Mouse (Mus musculus): ENCODE results near the gene Idnk. TPM values are rescaled to one million over a fixed set of nuclear protein-coding genes. Genes with fewer than 3 reads are reported as not detected.

The Idnk gene
- total and polyA plus RNA-seq, 3 experiments = 25.5 to 45.0 (median 32.0) TPM

GRCm38 (mm10) chr13:58191516-58191915 lies 34.1 kb downstream of the Idnk start:
- Histone ChIP-seq H3K9me3 (replicated peaks; ENCODE audit: low read length) (peaks cover 9% of the 10 kb centered on the region), H3K27me3 (replicated peaks) (no peaks in the 10 kb centered on the region), H3K4me2 (ENCODE audit: insufficient read depth, low read depth, poor library complexity, severe bottlenecking) (no peak overlapping the region), H3K4me1 (ENCODE audit: control insufficient read depth in 1 of 2, insufficient read depth in 2 of 2) (peaks cover 3 to 20% of the 10 kb centered on the region in 2 experiments; a peak in 2 of 4 replicates), H3K27ac (ENCODE audit: insufficient read depth, low read depth) (no peak overlapping the region), H3K79me2 (replicated peaks; ENCODE audit: control insufficient read depth, extremely low read depth, insufficient read depth, poor library complexity, severe bottlenecking) (peaks cover 7% of the 10 kb centered on the region), H3K4me3 (replicated peaks in 1 of 3; ENCODE audit: low read depth in 2 of 3, low read length in 2 of 3, poor library complexity in 1 of 3) (no peak overlapping the region), H3K36me3 (replicated peaks in 1 of 2; ENCODE audit: control insufficient read depth in 1 of 2, insufficient read depth in 1 of 2, low read length in 1 of 2) (peaks cover 47 to 87% of the 10 kb centered on the region in 2 experiments), H3K9ac (ENCODE audit: insufficient read depth, low read depth) (no peak overlapping the region)
- DNase-seq (ENCODE audit: extremely low read depth) = no peak
- in situ Hi-C loops (cut with MboI; ENCODE audit: low pct_ligation_motif_present, low pct_unique_long_range_greater_than_20kb, low sequenced_read_pairs) = no loop called here
- no peak for TF ChIP-seq MYC (IDR thresholded peaks at IDR 0.05; ENCODE audit: low read depth, low read length)
- no peak for TF ChIP-seq PAX5 (IDR thresholded peaks at IDR 0.05; ENCODE audit: low read length)
- no peak for TF ChIP-seq MAFK (IDR thresholded peaks at IDR 0.05; ENCODE audit: insufficient replicate concordance, low read length)
- TF ChIP-seq ELF1 (IDR thresholded peaks at IDR 0.05; ENCODE audit: low read depth, low read length) = no peak
- TF ChIP-seq ZMIZ1 (IDR thresholded peaks at IDR 0.05; ENCODE audit: low read depth, low read length) = no peak
- no peak for TF ChIP-seq CHD2 (IDR thresholded peaks at IDR 0.05; ENCODE audit: low read length)
- TF ChIP-seq SMC3 (IDR thresholded peaks at IDR 0.05; ENCODE audit: low read depth, low read length) = no peak
- TF ChIP-seq MEF2A (IDR thresholded peaks at IDR 0.05; ENCODE audit: borderline replicate concordance, low read depth, low read length) = no peak
- TF ChIP-seq POLR2A (IDR thresholded peaks at IDR 0.05; ENCODE audit: low read depth, low read length) = no peak
- dilution Hi-C loops (cut with MboI; ENCODE audit: extremely low pct_ligation_motif_present, extremely low pct_unique_long_range_greater_than_20kb, low sequenced_read_pairs) = no loop called here

- TF ChIP-seq NRF1 (IDR thresholded peaks at IDR 0.05; ENCODE audit: low read depth, low read length) = no peak
- no peak for TF ChIP-seq ZNF384 (IDR thresholded peaks at IDR 0.05; ENCODE audit: low read depth, low read length)
- TF ChIP-seq JUN (IDR thresholded peaks at IDR 0.05; ENCODE audit: insufficient read depth, low read depth, low read length) = no peak
- no peak for TF ChIP-seq EP300 (IDR thresholded peaks at IDR 0.05; ENCODE audit: low read length)
- TF ChIP-seq SIN3A (IDR thresholded peaks at IDR 0.05; ENCODE audit: low read length) = no peak
- no peak for TF ChIP-seq BHLHE40 (IDR thresholded peaks at IDR 0.05; ENCODE audit: low read depth, low read length)
- no peak for TF ChIP-seq MAX (IDR thresholded peaks at IDR 0.05; ENCODE audit: low read length)
- no peak for TF ChIP-seq POLR2A (IDR thresholded peaks at IDR 0.05; ENCODE audit: low read depth, low read length)
- no peak for TF ChIP-seq ZMIZ1 (IDR thresholded peaks at IDR 0.05; ENCODE audit: low read depth, low read length)
- no peak for TF ChIP-seq RCOR1 (conservative IDR thresholded peaks at IDR 0.05; ENCODE audit: low read depth, low read length)
- no peak for TF ChIP-seq E2F4 (IDR thresholded peaks at IDR 0.05; ENCODE audit: insufficient replicate concordance, low read depth, low read length)
- no peak for TF ChIP-seq ZC3H11A (IDR thresholded peaks at IDR 0.05; ENCODE audit: low read depth, low read length)
- no peak for TF ChIP-seq HCFC1 (IDR thresholded peaks at IDR 0.05; ENCODE audit: low read depth, low read length)
- no peak for TF ChIP-seq USF1 (IDR thresholded peaks at IDR 0.05; ENCODE audit: low read depth, low read length)
- no peak for TF ChIP-seq TBP (conservative IDR thresholded peaks at IDR 0.05; ENCODE audit: low read depth, low read length)
- no peak for TF ChIP-seq UBTF (IDR thresholded peaks at IDR 0.05; ENCODE audit: low read depth, low read length)
- no peak for TF ChIP-seq NELFE (IDR thresholded peaks at IDR 0.05; ENCODE audit: low read depth, low read length)
- TF ChIP-seq ETS1 (conservative IDR thresholded peaks at IDR 0.05; ENCODE audit: low read depth, low read length) = no peak
- no peak for TF ChIP-seq USF2 (conservative IDR thresholded peaks at IDR 0.05; ENCODE audit: low read depth, low read length)
- no peak for DNase-seq (ENCODE audit: extremely low read depth)
- H3K27me3 ChIP-seq (replicated peaks) = no peaks in the 10 kb centered on the region
- in situ Hi-C loops (cut with MboI; ENCODE audit: low pct_ligation_motif_present, low pct_unique_long_range_greater_than_20kb, low sequenced_read_pairs) (no loop called here), dilution Hi-C loops (cut with MboI; ENCODE audit: extremely low pct_ligation_motif_present, extremely low pct_unique_long_range_greater_than_20kb, low sequenced_read_pairs) (no loop called here)
- H3K4me1 ChIP-seq (ENCODE audit: control insufficient read depth in 1 of 2, insufficient read depth in 2 of 2) = peaks cover 5 to 26% of the 10 kb centered on the region in 2 experiments; a peak in 3 of 4 replicates
- no peak overlapping the region for H3K27ac ChIP-seq (ENCODE audit: insufficient read depth, low read depth)
- peaks cover 9% of the 10 kb centered on the region for H3K9me3 ChIP-seq (replicated peaks; ENCODE audit: low read length)
- H3K4me2 ChIP-seq (ENCODE audit: insufficient read depth, low read depth, poor library complexity, severe bottlenecking) = no peak overlapping the region
- peaks cover 9% of the 10 kb centered on the region for H3K79me2 ChIP-seq (replicated peaks; ENCODE audit: control insufficient read depth, extremely low read depth, insufficient read depth, poor library complexity, severe bottlenecking)
- H3K36me3 ChIP-seq (replicated peaks in 1 of 2; ENCODE audit: control insufficient read depth in 1 of 2, insufficient read depth in 1 of 2, low read length in 1 of 2) = peaks cover 45 to 88% of the 10 kb centered on the region in 2 experiments
- H3K4me3 ChIP-seq (replicated peaks in 1 of 3; ENCODE audit: low read depth in 2 of 3, low read length in 2 of 3, poor library complexity in 1 of 3) = no peak overlapping the region
- H3K9ac ChIP-seq (ENCODE audit: insufficient read depth, low read depth) = no peak overlapping the region
These were observed 34.7 kb downstream of the Idnk start for GRCm38 (mm10) chr13:58192146-58192545.

Data from CH12.LX (cell line).